Comparison of ENCODE assay signal across 17 mouse cellular contexts in the genomic region with DNA sequence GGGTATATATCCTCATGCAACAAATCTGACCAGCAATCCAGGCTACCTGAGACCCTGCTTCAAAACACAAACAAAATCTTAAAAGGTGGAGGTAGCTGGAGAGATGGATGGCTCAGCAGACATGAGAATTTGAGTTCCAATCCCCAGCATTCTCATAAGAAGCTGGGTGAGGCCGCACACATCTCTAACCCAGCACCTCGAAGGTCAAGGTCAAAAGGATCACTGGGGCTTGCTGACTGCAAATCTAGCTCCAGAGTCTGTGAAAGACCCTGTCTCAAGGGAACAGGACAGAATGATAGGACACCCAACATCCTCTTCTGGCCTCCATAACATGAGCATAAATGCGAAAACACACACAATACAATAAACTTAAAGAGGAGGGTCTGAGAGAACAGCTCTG.
"Had no signal": no experiment of that assay in that cellular context is flagged by ENCODE, and none has a peak within 500 bp of the region (broad histone marks: within the 10 kb centered on the region; RNA-seq: fewer than 3 reads in every experiment).

No protein-coding gene starts in this region.

- H3K27ac ChIP-seq: lung, embryonic 15.5 days; macrophage; midbrain, embryonic 13.5 days; midbrain, embryonic 15.5 days; neural tube, embryonic 12.5 days; stomach, embryonic 15.5 days; stomach, postnatal 0 days had no signal

- H3K4me2 ChIP-seq: lung, embryonic 15.5 days; midbrain, embryonic 11.5 days; midbrain, embryonic 13.5 days; midbrain, embryonic 15.5 days; neural tube, embryonic 12.5 days; stomach, embryonic 15.5 days had no signal

- H3K9me3 ChIP-seq: lung, embryonic 15.5 days; midbrain, embryonic 15.5 days; stomach, embryonic 15.5 days had no signal

- H3K4me1 ChIP-seq: lung, embryonic 15.5 days; megakaryocyte, embryonic 14.5 days; midbrain, embryonic 13.5 days; midbrain, embryonic 15.5 days; neural tube, embryonic 12.5 days; stomach, embryonic 15.5 days had no signal

- H3K27me3 ChIP-seq: lung, embryonic 15.5 days; megakaryocyte, embryonic 14.5 days; midbrain, embryonic 13.5 days; midbrain, embryonic 15.5 days; neural tube, embryonic 12.5 days; stomach, embryonic 15.5 days had no signal

- DNase-seq: lung, adult 2 months; lung, postnatal 14 days; lung, postnatal 36 days; right cerebral cortex, postnatal 14 days; thymus, adult 2 months; thymus, postnatal 25 days; thymus, postnatal 4 days had no signal

- H3K4me3 ChIP-seq: lung, embryonic 15.5 days; megakaryocyte, embryonic 14.5 days; midbrain, embryonic 13.5 days; midbrain, embryonic 15.5 days; neural tube, embryonic 12.5 days; stomach, embryonic 15.5 days had no signal

- ATAC-seq: lung, postnatal 0 days; midbrain, embryonic 13.5 days; midbrain, embryonic 15.5 days had no signal

- H3K36me3 ChIP-seq: lung, embryonic 15.5 days had no signal

- H3K9ac ChIP-seq: lung, embryonic 15.5 days; midbrain, embryonic 13.5 days; midbrain, embryonic 15.5 days; neural tube, embryonic 12.5 days; stomach, embryonic 15.5 days had no signal
